Mouse (Mus musculus) stomach, embryonic 14.5 days (tissue): Measurements from ENCODE around the gene Phactr1. TPM values are rescaled to one million over a fixed set of nuclear protein-coding genes. Genes with fewer than 3 reads are reported as not detected.

ENCODE experiments used
- ATAC-seq: fragments of 200-750 bp; cut with Nextera tagmentation; 2 replicates; pipeline ENCODE4 v1.8.0; 2017; ENCODE audit warnings: low read depth, moderate TSS enrichment; ENCODE audit not compliant: insufficient number of reproducible peaks, insufficient read depth, low FRiP score
- H3K27ac ChIP-seq: fragments of 300-500 bp; sonication (generic); 2 replicates; pipeline ENCODE4 v1.5.1; 2014; ENCODE audit warnings: mild to moderate bottlenecking, low read length, moderate library complexity, mixed read lengths
- H3K27me3 ChIP-seq: fragments of 300-500 bp; sonication (generic); 2 replicates; pipeline ENCODE4 v1.6.1; 2014; ENCODE audit warnings: low read length, control low read depth, mixed read lengths; ENCODE audit not compliant: control insufficient read depth, insufficient read depth
- H3K36me3 ChIP-seq: fragments of 300-500 bp; sonication (generic); 2 replicates; pipeline ENCODE4 v1.6.1; 2014; ENCODE audit warnings: mild to moderate bottlenecking, control low read depth, low read length, moderate library complexity, mixed read lengths; ENCODE audit not compliant: control insufficient read depth, insufficient read depth
- H3K4me1 ChIP-seq: fragments of 300-500 bp; sonication (generic); 2 replicates; pipeline ENCODE4 v1.6.1; 2014; ENCODE audit warnings: low read length, control low read depth, mixed read lengths; ENCODE audit not compliant: control insufficient read depth, insufficient read depth
- H3K4me2 ChIP-seq: fragments of 300-500 bp; sonication (generic); replicated peaks from 2 replicates; pipeline ENCODE4 v1.6.1; 2014; ENCODE audit warnings: low read depth, low read length, control low read depth
- H3K4me3 ChIP-seq: fragments of 300-500 bp; sonication (generic); 2 replicates; pipeline ENCODE4 v1.5.1; 2014; ENCODE audit warnings: low read depth, low read length, control low read depth
- H3K9ac ChIP-seq: fragments of 300-500 bp; sonication (generic); replicated peaks from 2 replicates; pipeline ENCODE4 v1.6.1; 2014; ENCODE audit warnings: low read depth, mild to moderate bottlenecking, control low read depth, low read length, moderate library complexity, mixed read lengths
- H3K9me3 ChIP-seq: fragments of 300-500 bp; sonication (generic); 2 replicates; pipeline ENCODE4 v1.6.1; 2016; ENCODE audit warnings: low read depth, low read length, control low read depth; ENCODE audit not compliant: control insufficient read depth
- WGBS: fragments of 180-500 bp; shearing (Covaris S2); extraction: QIAGEN DNeasy Blood & Tissue Kit; methylation state at CpG from one replicate; pipeline ENCODE4 v1.1.7; 2014; 5-methylcytosine and 5-hydroxymethylcytosine counted together
- polyA plus RNA-seq: library from polyadenylated mRNA; unstranded; fragments of >200 nt; fragmentation: Nextera tagmentation; extraction: Ambion mirVana; gene quantifications from 2 replicates; pipeline ENCODE4 v1.2.1, GENCODE M21; 2014

The Phactr1 gene
- polyA plus RNA-seq, 1 experiment from 2014 or later = 8.0 TPM

DNA sequence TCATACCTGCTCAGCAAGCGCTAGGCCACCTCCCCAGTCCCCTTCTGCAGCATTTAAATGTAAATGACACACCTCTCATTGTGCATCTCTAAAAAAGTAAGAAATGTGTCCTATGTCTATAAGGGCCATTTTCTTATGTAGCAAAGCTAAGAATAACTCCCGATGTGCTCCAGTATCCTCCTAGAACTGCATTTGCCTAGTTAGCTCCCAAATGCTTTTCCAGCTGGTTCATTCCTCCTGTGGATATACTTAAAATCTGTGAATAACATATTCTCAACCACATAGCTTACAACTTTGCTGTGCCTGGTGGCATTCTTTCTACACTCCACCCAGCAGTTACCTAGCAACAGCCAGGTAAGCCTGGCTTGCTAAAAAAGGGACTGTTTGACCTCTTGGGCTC lies 349.8 kb downstream of the Phactr1 start:
- 86% methylated on average over 2 of the region's 2 CpGs for WGBS
- Histone ChIP-seq H3K27me3 (no peaks in the 10 kb centered on the region), H3K27ac (no peak overlapping the region), H3K4me3 (no peak overlapping the region), H3K4me1 (no peaks in the 10 kb centered on the region), H3K9me3 (no peaks in the 10 kb centered on the region), H3K9ac (no peak overlapping the region), H3K36me3 (no peaks in the 10 kb centered on the region), H3K4me2 (no peak overlapping the region)
- ATAC-seq = no peak

DNA sequence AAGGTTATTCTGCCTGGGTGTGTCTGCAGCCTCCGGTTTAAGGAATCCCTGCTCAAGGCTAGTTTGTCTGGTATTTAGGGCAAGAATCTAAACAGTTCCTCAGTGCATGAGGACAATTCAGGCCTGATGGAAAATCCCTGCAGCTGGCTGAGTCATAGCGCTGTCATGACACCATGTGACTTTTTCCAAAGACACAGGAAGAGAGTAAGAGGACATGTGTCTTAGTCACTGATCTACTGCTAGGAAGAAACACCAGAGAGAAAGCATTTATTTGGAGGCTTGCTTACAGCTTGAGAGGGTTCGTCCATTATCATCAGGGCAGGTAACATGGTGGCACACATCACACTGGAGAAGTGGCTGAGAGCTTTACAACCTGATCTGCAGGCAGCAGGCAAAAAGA lies 352.0 kb downstream of the Phactr1 start:
- no peaks in the 10 kb centered on the region for H3K9me3 ChIP-seq
- no peak overlapping the region for H3K9ac ChIP-seq
- H3K27ac ChIP-seq = no peak overlapping the region
- no peaks in the 10 kb centered on the region for H3K27me3 ChIP-seq
- no peaks in the 10 kb centered on the region for H3K36me3 ChIP-seq
- ATAC-seq = no peak
- no peaks in the 10 kb centered on the region for H3K4me1 ChIP-seq
- no peak overlapping the region for H3K4me3 ChIP-seq
- H3K4me2 ChIP-seq = no peak overlapping the region
- WGBS = 87% methylated on average over 3 of the region's 3 CpGs

DNA sequence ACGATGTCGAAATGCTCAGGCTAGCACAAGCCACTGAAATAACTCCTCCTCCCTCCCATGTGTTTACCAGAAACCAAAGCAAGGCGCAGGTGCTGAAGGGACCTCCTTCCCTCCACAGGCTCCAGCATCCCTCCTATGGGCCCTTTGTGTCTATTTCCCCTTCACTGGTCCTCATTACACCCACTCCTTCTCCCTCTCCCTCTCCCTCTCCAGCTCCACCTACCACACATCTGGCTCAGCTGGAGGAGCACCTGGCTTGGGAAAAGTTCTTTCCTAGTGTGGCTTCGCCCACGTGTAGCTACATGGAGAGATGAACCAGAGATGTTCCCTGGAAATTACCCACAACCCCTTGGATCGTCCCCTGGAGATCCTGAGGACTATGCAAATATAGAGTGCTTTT lies 356.1 kb downstream of the Phactr1 start:
- H3K9ac ChIP-seq = no peak overlapping the region
- WGBS = 68% methylated on average over 6 of the region's 6 CpGs
- no peaks in the 10 kb centered on the region for H3K27me3 ChIP-seq
- no peak overlapping the region for H3K27ac ChIP-seq
- no peaks in the 10 kb centered on the region for H3K4me1 ChIP-seq
- no peak overlapping the region for H3K4me3 ChIP-seq
- no peaks in the 10 kb centered on the region for H3K9me3 ChIP-seq
- H3K36me3 ChIP-seq = no peaks in the 10 kb centered on the region
- H3K4me2 ChIP-seq = no peak overlapping the region
- no peak for ATAC-seq

DNA sequence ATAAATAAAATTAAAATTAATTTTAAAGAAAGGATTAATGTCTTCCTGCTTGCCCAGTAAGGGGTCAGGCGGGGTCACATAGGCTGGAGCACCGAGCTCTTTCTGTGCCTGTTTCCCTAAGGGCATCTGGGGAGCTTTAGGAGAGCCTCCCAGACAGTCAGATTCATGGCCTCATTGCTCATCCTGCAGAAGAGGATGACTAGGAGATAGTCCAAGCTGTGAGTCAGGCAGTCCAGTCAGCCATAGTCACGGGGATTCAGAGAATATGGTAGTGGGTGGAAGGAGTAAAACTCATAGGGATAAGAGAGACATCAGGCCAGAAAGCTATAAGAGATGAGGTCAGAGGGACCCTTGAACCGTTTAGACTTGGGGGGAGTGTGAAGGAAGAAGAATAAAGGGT lies 362.3 kb downstream of the Phactr1 start:
- Histone ChIP-seq H3K4me3 (no peak overlapping the region), H3K27ac (no peak overlapping the region), H3K27me3 (no peaks in the 10 kb centered on the region), H3K36me3 (no peaks in the 10 kb centered on the region), H3K4me1 (no peaks in the 10 kb centered on the region), H3K9ac (no peak overlapping the region), H3K4me2 (no peak overlapping the region), H3K9me3 (no peaks in the 10 kb centered on the region)
- 60% methylated on average over 4 of the region's 4 CpGs for WGBS
- no peak for ATAC-seq

DNA sequence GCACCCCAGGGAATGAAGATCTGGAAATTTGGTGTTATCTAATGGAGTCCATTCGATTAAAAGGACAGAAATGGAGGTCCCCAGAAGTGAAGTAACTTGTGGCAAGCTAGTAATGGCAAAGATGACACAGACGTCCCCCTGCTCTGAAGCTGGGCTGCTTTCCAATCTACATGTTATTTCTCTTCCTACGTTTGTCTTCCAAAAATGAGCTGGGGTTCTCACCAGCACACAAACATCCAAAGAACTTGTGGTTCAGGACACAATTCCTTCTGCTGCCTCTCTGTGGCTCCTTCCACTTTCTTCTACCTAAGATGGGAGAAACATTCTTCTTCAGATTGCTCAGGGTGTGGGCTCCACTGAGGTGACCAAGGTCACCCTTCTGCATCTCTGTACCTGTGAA lies 368.1 kb downstream of the Phactr1 start:
- no peak overlapping the region for H3K4me3 ChIP-seq
- H3K4me2 ChIP-seq = no peak overlapping the region
- no peak for ATAC-seq
- H3K36me3 ChIP-seq = no peaks in the 10 kb centered on the region
- H3K9me3 ChIP-seq = no peaks in the 10 kb centered on the region
- no peak overlapping the region for H3K9ac ChIP-seq
- H3K4me1 ChIP-seq = no peaks in the 10 kb centered on the region
- no peak overlapping the region for H3K27ac ChIP-seq
- no peaks in the 10 kb centered on the region for H3K27me3 ChIP-seq
- 66% methylated on average over 3 of the region's 3 CpGs for WGBS

DNA sequence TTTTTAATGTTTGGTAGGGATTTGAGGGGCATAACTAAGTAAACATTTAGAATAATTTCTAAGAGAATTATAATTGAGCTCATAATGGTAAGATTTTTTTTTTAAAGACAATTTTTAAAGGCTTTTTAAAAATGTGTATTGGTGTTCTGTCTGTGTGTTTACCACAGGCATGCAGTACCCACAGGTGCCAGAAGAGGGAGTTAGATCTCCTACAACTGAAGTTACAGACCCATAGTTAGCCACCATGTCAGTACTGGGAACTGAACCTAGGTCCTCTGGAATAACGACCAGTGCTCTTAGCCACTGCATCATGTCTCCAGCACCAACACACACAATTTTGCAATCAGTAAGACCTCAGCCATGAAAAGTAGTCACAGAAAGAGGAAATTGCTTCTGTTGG lies 372.8 kb downstream of the Phactr1 start:
- no peak overlapping the region for H3K4me3 ChIP-seq
- WGBS = 91% methylated on average over 1 of the region's 1 CpGs

DNA sequence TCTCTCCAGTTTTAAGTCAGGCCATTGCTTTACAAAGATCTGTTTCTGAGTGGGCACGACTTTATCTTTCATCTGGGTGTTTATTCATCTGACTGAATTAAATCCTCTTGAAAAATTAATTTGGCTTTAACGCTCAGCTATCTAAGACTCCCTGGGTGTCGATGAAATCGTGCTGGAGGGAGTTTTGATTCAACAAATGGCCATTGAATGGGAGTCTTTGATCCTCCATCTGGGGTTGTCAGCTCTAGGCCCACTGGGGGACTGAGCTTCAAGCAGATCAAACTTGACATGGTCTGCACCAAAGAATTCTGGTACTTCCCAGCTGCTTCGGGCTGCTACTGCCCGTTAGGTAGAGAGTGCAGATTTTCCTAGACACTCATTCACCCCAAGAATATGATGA lies 374.7 kb downstream of the Phactr1 start:
- WGBS = 52% methylated on average over 6 of the region's 6 CpGs
- no peaks in the 10 kb centered on the region for H3K27me3 ChIP-seq
- H3K4me1 ChIP-seq = no peaks in the 10 kb centered on the region
- no peaks in the 10 kb centered on the region for H3K9me3 ChIP-seq
- H3K9ac ChIP-seq = no peak overlapping the region
- H3K27ac ChIP-seq = no peak overlapping the region
- H3K4me2 ChIP-seq = no peak overlapping the region
- H3K4me3 ChIP-seq = no peak overlapping the region
- H3K36me3 ChIP-seq = no peaks in the 10 kb centered on the region
- no peak for ATAC-seq

More for the DNA sequence above, 372.8 kb downstream of the Phactr1 start:
- Histone ChIP-seq H3K27ac (no peak overlapping the region), H3K27me3 (no peaks in the 10 kb centered on the region), H3K4me1 (no peaks in the 10 kb centered on the region), H3K4me2 (no peak overlapping the region), H3K9ac (no peak overlapping the region), H3K36me3 (no peaks in the 10 kb centered on the region), H3K9me3 (no peaks in the 10 kb centered on the region)
- ATAC-seq = no peak

DNA sequence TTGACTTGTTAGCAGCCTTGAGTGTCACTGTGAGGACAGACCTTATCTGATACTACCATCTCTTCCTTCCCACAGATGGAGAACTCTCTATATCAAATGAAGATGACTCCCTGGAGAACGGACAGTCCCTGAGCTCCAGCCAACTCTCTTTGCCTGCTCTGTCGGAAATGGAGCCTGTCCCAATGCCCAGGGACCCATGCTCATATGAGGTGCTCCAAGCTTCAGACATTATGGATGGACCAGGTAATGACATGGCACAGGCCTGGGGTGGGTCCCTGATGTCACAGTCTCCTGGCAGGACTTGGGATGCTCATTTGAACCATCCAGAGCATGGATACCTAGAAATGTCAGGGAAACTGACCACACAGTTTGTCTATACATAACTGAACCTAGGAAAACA lies 376.7 kb downstream of the Phactr1 start:
- no peak overlapping the region for H3K4me2 ChIP-seq
- no peak overlapping the region for H3K4me3 ChIP-seq
- no peaks in the 10 kb centered on the region for H3K4me1 ChIP-seq
- H3K36me3 ChIP-seq = no peaks in the 10 kb centered on the region
- H3K27me3 ChIP-seq = no peaks in the 10 kb centered on the region
- H3K9me3 ChIP-seq = no peaks in the 10 kb centered on the region
- 79% methylated on average over 2 of the region's 2 CpGs for WGBS
- H3K9ac ChIP-seq = no peak overlapping the region
- H3K27ac ChIP-seq = no peak overlapping the region
- ATAC-seq = no peak

DNA sequence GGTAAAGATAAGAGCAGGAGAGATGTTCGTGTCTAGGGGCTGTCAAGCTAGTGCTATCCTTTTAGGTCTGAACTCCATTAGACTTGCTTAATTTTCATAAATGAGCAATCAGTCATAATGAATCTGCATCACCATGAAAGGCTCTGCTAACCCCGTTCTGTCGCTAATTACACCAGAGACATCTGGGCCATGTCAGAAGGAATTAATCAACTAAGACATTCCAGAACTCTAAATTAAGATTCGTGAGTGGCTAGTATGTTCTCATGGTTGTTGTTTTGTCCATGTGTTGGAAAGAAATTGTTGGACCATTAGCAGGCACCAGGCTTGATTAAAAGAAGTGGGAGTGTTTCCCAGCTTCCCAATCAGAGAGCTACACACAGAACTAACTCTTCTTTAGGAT lies 382.9 kb downstream of the Phactr1 start:
- no peaks in the 10 kb centered on the region for H3K36me3 ChIP-seq
- H3K27ac ChIP-seq = no peak overlapping the region
- no peak overlapping the region for H3K4me2 ChIP-seq
- WGBS = 59% methylated on average over 4 of the region's 4 CpGs
- no peak overlapping the region for H3K9ac ChIP-seq
- no peak overlapping the region for H3K4me3 ChIP-seq
- H3K4me1 ChIP-seq = no peaks in the 10 kb centered on the region
- H3K9me3 ChIP-seq = no peaks in the 10 kb centered on the region
- H3K27me3 ChIP-seq = no peaks in the 10 kb centered on the region
- ATAC-seq = no peak
